In genomic region chr1:119304470-119304980, GRCm38 (mm10) we compare ENCODE assay signal across 15 mouse cellular contexts.
DNase-seq lines count a peak whose midpoint lies in the region; ATAC-seq lines count a peak whose summit lies in the region.
"Had no signal": no experiment of that assay in that cellular context is flagged by ENCODE, and none has a peak within 500 bp of the region (broad histone marks: within the 10 kb centered on the region; RNA-seq: fewer than 3 reads in every experiment).

No protein-coding gene starts in this region.

- no peak overlapping the region for H3K4me3 ChIP-seq in embryonic facial prominence, embryonic 11.5 days (ENCODE audit: low read depth, low read length)
- no peak overlapping the region for H3K4me3 ChIP-seq in embryonic facial prominence, embryonic 10.5 days
- no peak overlapping the region for H3K4me3 ChIP-seq in forebrain, embryonic 14.5 days (ENCODE audit: low read depth, low read length)
- no peak overlapping the region for H3K4me3 ChIP-seq in midbrain, embryonic 14.5 days (replicated peaks; ENCODE audit: low read depth, low read length)
- H3K4me3 ChIP-seq: heart, adult 2 months; hindbrain, embryonic 15.5 days; neural tube, embryonic 13.5 days had no signal

- no peaks in the 10 kb centered on the region for H3K27me3 ChIP-seq in embryonic facial prominence, embryonic 11.5 days (ENCODE audit: control insufficient read depth, insufficient read depth, low read length)
- peaks cover 83% of the 10 kb centered on the region for H3K27me3 ChIP-seq in embryonic facial prominence, embryonic 10.5 days (replicated peaks; ENCODE audit: low read depth, poor library complexity, severe bottlenecking)
- no peaks in the 10 kb centered on the region for H3K27me3 ChIP-seq in forebrain, embryonic 14.5 days (replicated peaks; ENCODE audit: control insufficient read depth, insufficient read depth, low read length)
- peaks cover 4% of the 10 kb centered on the region; the same call in 1 of the 2 replicates for H3K27me3 ChIP-seq in midbrain, embryonic 14.5 days (ENCODE audit: control insufficient read depth, insufficient read depth, low read length)
- H3K27me3 ChIP-seq: hindbrain, embryonic 15.5 days had no signal

- ATAC-seq in embryonic facial prominence, embryonic 11.5 days (replicated peaks; ENCODE audit: insufficient number of reproducible peaks, low FRiP score, low TSS enrichment, low read depth) = no peak
- peak; percentile 35; the same call in 1 of the 2 replicates for ATAC-seq in forebrain, embryonic 14.5 days
- no peak for ATAC-seq in midbrain, embryonic 14.5 days (ENCODE audit: low FRiP score, low TSS enrichment)

- H3K9me3 ChIP-seq in embryonic facial prominence, embryonic 11.5 days (replicated peaks; ENCODE audit: control insufficient read depth, low read length) = no peaks in the 10 kb centered on the region
- no peaks in the 10 kb centered on the region for H3K9me3 ChIP-seq in embryonic facial prominence, embryonic 10.5 days
- no peaks in the 10 kb centered on the region for H3K9me3 ChIP-seq in forebrain, embryonic 14.5 days (replicated peaks; ENCODE audit: control insufficient read depth, low read length)
- no peaks in the 10 kb centered on the region for H3K9me3 ChIP-seq in midbrain, embryonic 14.5 days (ENCODE audit: control insufficient read depth, low read length)
- H3K9me3 ChIP-seq: hindbrain, embryonic 15.5 days; neural tube, embryonic 13.5 days had no signal

- H3K9ac ChIP-seq in embryonic facial prominence, embryonic 11.5 days (replicated peaks; ENCODE audit: low read length) = no peak overlapping the region
- H3K9ac ChIP-seq in forebrain, embryonic 14.5 days (ENCODE audit: low read length) = no peak overlapping the region
- H3K9ac ChIP-seq in midbrain, embryonic 14.5 days (replicated peaks; ENCODE audit: low read length) = no peak overlapping the region
- H3K9ac ChIP-seq: hindbrain, embryonic 15.5 days; neural tube, embryonic 13.5 days had no signal

- H3K4me1 ChIP-seq in embryonic facial prominence, embryonic 11.5 days (ENCODE audit: control insufficient read depth, insufficient read depth, low read length) = no peaks in the 10 kb centered on the region
- H3K4me1 ChIP-seq in embryonic facial prominence, embryonic 10.5 days = peaks cover 43% of the 10 kb centered on the region
- peaks cover 6% of the 10 kb centered on the region; the same call in 1 of the 2 replicates for H3K4me1 ChIP-seq in forebrain, embryonic 14.5 days (ENCODE audit: control insufficient read depth, insufficient read depth, low read length)
- peaks cover 6% of the 10 kb centered on the region; the same call in 1 of the 2 replicates for H3K4me1 ChIP-seq in midbrain, embryonic 14.5 days (ENCODE audit: control insufficient read depth, insufficient read depth, low read length)

- no peak overlapping the region for H3K4me2 ChIP-seq in embryonic facial prominence, embryonic 11.5 days (ENCODE audit: low read depth, low read length)
- no peak overlapping the region for H3K4me2 ChIP-seq in forebrain, embryonic 14.5 days (ENCODE audit: low read length)
- no peak overlapping the region for H3K4me2 ChIP-seq in midbrain, embryonic 14.5 days (ENCODE audit: low read length)
- H3K4me2 ChIP-seq: hindbrain, embryonic 15.5 days; neural tube, embryonic 13.5 days had no signal

- WGBS in embryonic facial prominence, embryonic 11.5 days = 27% methylated on average over 9 of the region's 9 CpGs
- 22% methylated on average over 9 of the region's 9 CpGs for WGBS in embryonic facial prominence, embryonic 10.5 days
- WGBS in forebrain, embryonic 14.5 days = 33% methylated on average over 9 of the region's 9 CpGs
- 16% methylated on average over 9 of the region's 9 CpGs for WGBS in midbrain, embryonic 14.5 days

- DNase-seq in embryonic facial prominence, embryonic 11.5 days (ENCODE audit: low spot score) = peak; percentile 15
- no peak for DNase-seq in embryonic facial prominence, embryonic 10.5 days (ENCODE audit: low spot score)
- peak; percentile 89 for DNase-seq in ES-CJ7 (ENCODE audit: low read depth, low spot score)
- DNase-seq in forebrain, embryonic 14.5 days (ENCODE audit: low spot score) = peak; percentile 13
- peak; percentile 33 for DNase-seq in midbrain, embryonic 14.5 days
- no peak for DNase-seq in adrenal gland, postnatal 14 days
- no peak for DNase-seq in layer of hippocampus, postnatal 25 days (ENCODE audit: extremely low spot score in 1 of 2, low spot score in 1 of 2)
- no peak for DNase-seq in T-cell, adult 2 months (ENCODE audit: low spot score)
- DNase-seq: cerebellum, adult 9-11 months; heart, adult 2 months; layer of hippocampus, postnatal 36 days; lung, adult 2 months had no signal

- H3K27ac ChIP-seq in embryonic facial prominence, embryonic 11.5 days (replicated peaks; ENCODE audit: low read depth, low read length) = no peak overlapping the region
- no peak overlapping the region for H3K27ac ChIP-seq in embryonic facial prominence, embryonic 10.5 days (replicated peaks)
- H3K27ac ChIP-seq in forebrain, embryonic 14.5 days (ENCODE audit: low read depth, low read length) = no peak overlapping the region
- no peak overlapping the region for H3K27ac ChIP-seq in midbrain, embryonic 14.5 days (replicated peaks; ENCODE audit: low read depth, low read length)
- H3K27ac ChIP-seq: heart, adult 2 months; hindbrain, embryonic 15.5 days; kidney, postnatal 0 days; neural tube, embryonic 13.5 days had no signal

- no peaks in the 10 kb centered on the region for H3K36me3 ChIP-seq in embryonic facial prominence, embryonic 11.5 days (replicated peaks; ENCODE audit: control insufficient read depth, insufficient read depth, low read depth, low read length)
- no peaks in the 10 kb centered on the region for H3K36me3 ChIP-seq in embryonic facial prominence, embryonic 10.5 days (replicated peaks)
- no peaks in the 10 kb centered on the region for H3K36me3 ChIP-seq in forebrain, embryonic 14.5 days (ENCODE audit: control insufficient read depth, insufficient read depth, low read length)
- H3K36me3 ChIP-seq in midbrain, embryonic 14.5 days (ENCODE audit: control insufficient read depth, insufficient read depth, low read length) = no peaks in the 10 kb centered on the region
- H3K36me3 ChIP-seq: hindbrain, embryonic 15.5 days; neural tube, embryonic 13.5 days had no signal

Comparison
In these comparisons a context has a peak if more than half of its experiments do, and no peak if none do; other contexts are left out.
1. DNase-seq: peak in embryonic facial prominence, embryonic 11.5 days (single experiment), ES-CJ7 (single experiment), forebrain, embryonic 14.5 days (single experiment) and midbrain, embryonic 14.5 days (single experiment); none in embryonic facial prominence, embryonic 10.5 days (single experiment), adrenal gland, postnatal 14 days (single experiment), layer of hippocampus, postnatal 25 days (0 of 2) and T-cell, adult 2 months (single experiment).